Mouse (Mus musculus) testis, postnatal 10 days (tissue): Measurements from ENCODE around the gene Nup85.

Experiments used
- DNase-seq: peaks from one replicate; pipeline ENCODE4 v3.0.0; 2021; ENCODE audit warnings: low spot score

Nup85 gene

DNA sequence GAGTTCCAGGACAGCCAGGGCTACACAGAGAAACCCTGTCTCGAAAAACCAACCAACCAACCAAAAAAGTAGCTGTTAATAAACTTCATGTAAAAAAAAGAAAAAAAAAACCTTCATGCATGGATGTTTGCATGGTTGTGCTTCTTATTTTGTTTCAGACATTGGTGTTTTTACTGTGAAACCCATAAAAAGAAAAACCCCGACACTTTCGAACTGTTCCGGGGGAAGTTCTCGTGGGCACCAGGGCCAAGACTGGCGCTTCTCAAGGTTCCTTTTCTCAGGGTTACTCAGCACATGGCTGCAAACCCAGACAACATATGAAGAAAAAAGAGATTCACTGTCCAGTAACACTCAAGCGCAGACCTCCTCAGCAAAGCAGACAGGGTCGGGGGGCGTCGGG is 68.6 kb downstream of the Nup85 start:
- DNase-seq = no peak
